Mouse (Mus musculus) heart, postnatal 0 days (tissue): ENCODE measurements around the gene Cct7.

ENCODE experiments used
- CTCF ChIP-seq: IDR thresholded peaks from 2 replicates; pipeline ENCODE4 v1.5.1; 2016; ENCODE audit warnings: antibody characterized with exemption, control low read depth, low read depth
- EP300 ChIP-seq: IDR thresholded peaks from 2 replicates; pipeline ENCODE4 v1.6.1; 2016; ENCODE audit warnings: antibody characterized with exemption, low read depth

DNA sequence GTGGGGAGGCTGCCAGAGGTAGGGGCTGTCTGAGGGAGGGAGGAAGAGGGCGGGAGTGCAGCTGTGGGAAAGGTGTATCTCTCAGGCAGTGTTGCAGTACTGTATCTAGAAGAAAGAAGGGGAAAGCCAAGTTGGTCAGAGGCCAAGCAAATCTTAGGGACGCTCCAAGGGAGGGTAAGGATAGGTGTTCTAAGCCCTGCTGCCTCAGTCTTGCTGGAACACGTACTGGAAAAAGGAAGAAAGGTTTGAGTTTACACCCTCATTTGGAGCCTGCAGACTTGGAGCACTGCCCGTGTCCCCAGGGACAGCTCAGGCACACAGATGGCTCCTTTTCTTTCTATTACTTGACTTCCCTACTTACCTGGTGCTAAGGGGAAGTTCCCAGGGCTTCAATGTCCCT is 10.2 kb upstream of the Cct7 start:
- TF ChIP-seq CTCF (no peak), EP300 (no peak)
